Mouse (Mus musculus): Measurements from ENCODE around the gene Dcaf7. TPM values are rescaled to one million over a fixed set of nuclear protein-coding genes. Genes with fewer than 3 reads are reported as not detected.
"Not testable (repeated sequence)": the region's sequence is repeated elsewhere in the genome, so short reads cannot be mapped to it uniquely, and the experiment has no call there.

The Dcaf7 gene
- polyA plus RNA-seq, 1 experiment: 173 TPM

GRCm38 (mm10) chr11:106013556-106014225 is 23.0 kb upstream of the Dcaf7 start:
- peak; percentile 83 for DNase-seq (ENCODE audit: low read depth)
- no peak for TF ChIP-seq CTCF (IDR thresholded peaks at IDR 0.05; ENCODE audit: borderline replicate concordance, extremely low read depth, insufficient read depth, insufficient read length)
- no peak for TF ChIP-seq POLR2A (IDR thresholded peaks at IDR 0.05; ENCODE audit: borderline replicate concordance, extremely low read depth, insufficient read depth, insufficient read length, poor library complexity, severe bottlenecking)

- TF ChIP-seq CTCF (IDR thresholded peaks at IDR 0.05; ENCODE audit: borderline replicate concordance, extremely low read depth, insufficient read depth, insufficient read length) (no peak), POLR2A (IDR thresholded peaks at IDR 0.05; ENCODE audit: borderline replicate concordance, extremely low read depth, insufficient read depth, insufficient read length, poor library complexity, severe bottlenecking) (no peak)
- no peak for DNase-seq (ENCODE audit: low read depth)
Measured at GRCm38 (mm10) chr11:106016440-106016839, 20.2 kb upstream of the Dcaf7 start.

- no peak for TF ChIP-seq POLR2A (IDR thresholded peaks at IDR 0.05; ENCODE audit: borderline replicate concordance, extremely low read depth, insufficient read depth, insufficient read length, poor library complexity, severe bottlenecking)
- no peak for TF ChIP-seq CTCF (IDR thresholded peaks at IDR 0.05; ENCODE audit: borderline replicate concordance, extremely low read depth, insufficient read depth, insufficient read length)
- peak; percentile 74 for DNase-seq (ENCODE audit: low read depth)
Measured at GRCm38 (mm10) chr11:106020051-106020763, 16.5 kb upstream of the Dcaf7 start.

GRCm38 (mm10) chr11:106025774-106026173 is 10.9 kb upstream of the Dcaf7 start:
- DNase-seq (ENCODE audit: low read depth): no peak
- TF ChIP-seq POLR2A (IDR thresholded peaks at IDR 0.05; ENCODE audit: borderline replicate concordance, extremely low read depth, insufficient read depth, insufficient read length, poor library complexity, severe bottlenecking) (no peak), CTCF (IDR thresholded peaks at IDR 0.05; ENCODE audit: borderline replicate concordance, extremely low read depth, insufficient read depth, insufficient read length) (no peak)

GRCm38 (mm10) chr11:106026465-106027151 is 10.1 kb upstream of the Dcaf7 start:
- TF ChIP-seq CTCF (IDR thresholded peaks at IDR 0.05; ENCODE audit: borderline replicate concordance, extremely low read depth, insufficient read depth, insufficient read length) (peak; percentile 72), POLR2A (IDR thresholded peaks at IDR 0.05; ENCODE audit: borderline replicate concordance, extremely low read depth, insufficient read depth, insufficient read length, poor library complexity, severe bottlenecking) (no peak)
- DNase-seq (ENCODE audit: low read depth): peak; percentile 50

- DNase-seq (ENCODE audit: low read depth): no peak
- TF ChIP-seq CTCF (IDR thresholded peaks at IDR 0.05; ENCODE audit: borderline replicate concordance, extremely low read depth, insufficient read depth, insufficient read length): no peak
- no peak for TF ChIP-seq POLR2A (IDR thresholded peaks at IDR 0.05; ENCODE audit: borderline replicate concordance, extremely low read depth, insufficient read depth, insufficient read length, poor library complexity, severe bottlenecking)
Measured at GRCm38 (mm10) chr11:106027607-106028006, 9.1 kb upstream of the Dcaf7 start.

GRCm38 (mm10) chr11:106032074-106032473 is 4.6 kb upstream of the Dcaf7 start:
- not testable (repeated sequence) for DNase-seq (ENCODE audit: low read depth)

- DNase-seq (ENCODE audit: low read depth): peak; percentile 79
- no peak for TF ChIP-seq CTCF (IDR thresholded peaks at IDR 0.05; ENCODE audit: borderline replicate concordance, extremely low read depth, insufficient read depth, insufficient read length)
- TF ChIP-seq POLR2A (IDR thresholded peaks at IDR 0.05; ENCODE audit: borderline replicate concordance, extremely low read depth, insufficient read depth, insufficient read length, poor library complexity, severe bottlenecking): no peak
Measured at GRCm38 (mm10) chr11:106033491-106033919, 3.2 kb upstream of the Dcaf7 start.

- no peak for TF ChIP-seq CTCF (IDR thresholded peaks at IDR 0.05; ENCODE audit: borderline replicate concordance, extremely low read depth, insufficient read depth, insufficient read length)
- no peak for TF ChIP-seq POLR2A (IDR thresholded peaks at IDR 0.05; ENCODE audit: borderline replicate concordance, extremely low read depth, insufficient read depth, insufficient read length, poor library complexity, severe bottlenecking)
- DNase-seq (ENCODE audit: low read depth): no peak
Measured at GRCm38 (mm10) chr11:106034986-106035385, 1.7 kb upstream of the Dcaf7 start.

- DNase-seq (ENCODE audit: low read depth): peak; percentile 91
Measured at GRCm38 (mm10) chr11:106037418-106037751, 713 bp downstream of the Dcaf7 start.

GRCm38 (mm10) chr11:106044349-106044748 is 7.7 kb downstream of the Dcaf7 start:
- DNase-seq (ENCODE audit: low read depth): no peak
- TF ChIP-seq CTCF (IDR thresholded peaks at IDR 0.05; ENCODE audit: borderline replicate concordance, extremely low read depth, insufficient read depth, insufficient read length) (no peak), POLR2A (IDR thresholded peaks at IDR 0.05; ENCODE audit: borderline replicate concordance, extremely low read depth, insufficient read depth, insufficient read length, poor library complexity, severe bottlenecking) (no peak)

More at GRCm38 (mm10) chr11:106037418-106037751, 713 bp downstream of the Dcaf7 start:
- TF ChIP-seq CTCF (IDR thresholded peaks at IDR 0.05; ENCODE audit: borderline replicate concordance, extremely low read depth, insufficient read depth, insufficient read length) (no peak), POLR2A (IDR thresholded peaks at IDR 0.05; ENCODE audit: borderline replicate concordance, extremely low read depth, insufficient read depth, insufficient read length, poor library complexity, severe bottlenecking) (no peak)
